Mouse (Mus musculus): ENCODE results near the gene Ccdc65. TPM values are rescaled to one million over a fixed set of nuclear protein-coding genes. Genes with fewer than 3 reads are reported as not detected.

Ccdc65 gene
- polyA plus RNA-seq, 1 experiment = 158 TPM

GRCm38 (mm10) chr15:98749093-98749492 is 41.1 kb downstream of the Ccdc65 start:
- Histone ChIP-seq H3K4me1 (ENCODE audit: control insufficient read depth, insufficient read depth, low read length) (no peaks in the 10 kb centered on the region; the same call in 1 of the 2 replicates), H3K27ac (ENCODE audit: control insufficient read depth, insufficient read depth, low read depth, low read length) (no peak overlapping the region), H3K4me3 (ENCODE audit: control insufficient read depth, low read depth, low read length) (no peak overlapping the region), H3K27me3 (ENCODE audit: control insufficient read depth, insufficient read depth, low read length) (no peaks in the 10 kb centered on the region), H3K36me3 (ENCODE audit: control insufficient read depth, insufficient read depth, low read length) (no peaks in the 10 kb centered on the region; the same call in 1 of the 2 replicates)
- TF ChIP-seq CTCF (IDR thresholded peaks at IDR 0.05; ENCODE audit: control insufficient read depth, insufficient read depth, insufficient replicate concordance, low read depth, low read length) = no peak
- TF ChIP-seq POLR2A (IDR thresholded peaks at IDR 0.05; ENCODE audit: control insufficient read depth, low read depth, low read length) = no peak

GRCm38 (mm10) chr15:98753021-98753423 is 45.0 kb downstream of the Ccdc65 start:
- 0 out of 2 replicates have a peak, but pooled peaks have one; percentile 14 for TF ChIP-seq POLR2A (IDR thresholded peaks at IDR 0.05; ENCODE audit: control insufficient read depth, low read depth, low read length)
- TF ChIP-seq CTCF (IDR thresholded peaks at IDR 0.05; ENCODE audit: control insufficient read depth, insufficient read depth, insufficient replicate concordance, low read depth, low read length) = no peak
- no peak overlapping the region for H3K27ac ChIP-seq (ENCODE audit: control insufficient read depth, insufficient read depth, low read depth, low read length)
- H3K27me3 ChIP-seq (ENCODE audit: control insufficient read depth, insufficient read depth, low read length) = no peaks in the 10 kb centered on the region
- no peaks in the 10 kb centered on the region; the same call in 1 of the 2 replicates for H3K36me3 ChIP-seq (ENCODE audit: control insufficient read depth, insufficient read depth, low read length)
- H3K4me1 ChIP-seq (ENCODE audit: control insufficient read depth, insufficient read depth, low read length) = no peaks in the 10 kb centered on the region; the same call in 1 of the 2 replicates
- H3K4me3 ChIP-seq (ENCODE audit: control insufficient read depth, low read depth, low read length) = no peak overlapping the region

DNA sequence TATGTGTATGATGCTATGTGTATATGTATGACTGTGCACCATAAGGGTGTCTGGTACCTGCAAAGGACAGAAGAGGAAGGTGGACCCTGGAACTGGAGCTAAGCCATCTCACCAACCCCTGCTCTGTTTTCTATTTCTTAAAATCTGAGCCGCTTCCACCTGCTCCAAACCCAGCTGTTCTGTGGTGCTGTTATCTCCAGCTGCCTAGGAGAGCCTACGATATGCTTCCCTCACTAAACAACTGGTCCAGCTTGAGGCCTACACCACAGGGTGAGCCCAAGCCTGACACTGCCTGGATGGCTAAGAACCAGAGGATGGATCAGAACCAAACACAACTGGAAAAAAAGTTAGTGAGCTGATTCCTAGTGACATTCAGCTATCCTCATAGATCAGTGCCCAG is 46.1 kb downstream of the Ccdc65 start:
- H3K27me3 ChIP-seq (ENCODE audit: control insufficient read depth, insufficient read depth, low read length) = no peaks in the 10 kb centered on the region
- no peaks in the 10 kb centered on the region; the same call in 1 of the 2 replicates for H3K36me3 ChIP-seq (ENCODE audit: control insufficient read depth, insufficient read depth, low read length)
- H3K27ac ChIP-seq (ENCODE audit: control insufficient read depth, insufficient read depth, low read depth, low read length) = no peak overlapping the region
- no peaks in the 10 kb centered on the region; the same call in 1 of the 2 replicates for H3K4me1 ChIP-seq (ENCODE audit: control insufficient read depth, insufficient read depth, low read length)
- no peak for TF ChIP-seq CTCF (IDR thresholded peaks at IDR 0.05; ENCODE audit: control insufficient read depth, insufficient read depth, insufficient replicate concordance, low read depth, low read length)
- TF ChIP-seq POLR2A (IDR thresholded peaks at IDR 0.05; ENCODE audit: control insufficient read depth, low read depth, low read length) = no peak
- no peak overlapping the region for H3K4me3 ChIP-seq (ENCODE audit: control insufficient read depth, low read depth, low read length)

GRCm38 (mm10) chr15:98762201-98762621 is 54.2 kb downstream of the Ccdc65 start:
- TF ChIP-seq CTCF (IDR thresholded peaks at IDR 0.05; ENCODE audit: control insufficient read depth, insufficient read depth, insufficient replicate concordance, low read depth, low read length) = no peak
- TF ChIP-seq POLR2A (IDR thresholded peaks at IDR 0.05; ENCODE audit: control insufficient read depth, low read depth, low read length) = no peak
- H3K4me1 ChIP-seq (ENCODE audit: control insufficient read depth, insufficient read depth, low read length) = peaks cover 3% of the 10 kb centered on the region
- peak overlapping the region; percentile 2; the same call in 1 of the 2 replicates for H3K27ac ChIP-seq (ENCODE audit: control insufficient read depth, insufficient read depth, low read depth, low read length)
- no peaks in the 10 kb centered on the region for H3K36me3 ChIP-seq (ENCODE audit: control insufficient read depth, insufficient read depth, low read length)
- H3K4me3 ChIP-seq (ENCODE audit: control insufficient read depth, low read depth, low read length) = peak overlapping the region; percentile 87
- no peaks in the 10 kb centered on the region for H3K27me3 ChIP-seq (ENCODE audit: control insufficient read depth, insufficient read depth, low read length)

DNA sequence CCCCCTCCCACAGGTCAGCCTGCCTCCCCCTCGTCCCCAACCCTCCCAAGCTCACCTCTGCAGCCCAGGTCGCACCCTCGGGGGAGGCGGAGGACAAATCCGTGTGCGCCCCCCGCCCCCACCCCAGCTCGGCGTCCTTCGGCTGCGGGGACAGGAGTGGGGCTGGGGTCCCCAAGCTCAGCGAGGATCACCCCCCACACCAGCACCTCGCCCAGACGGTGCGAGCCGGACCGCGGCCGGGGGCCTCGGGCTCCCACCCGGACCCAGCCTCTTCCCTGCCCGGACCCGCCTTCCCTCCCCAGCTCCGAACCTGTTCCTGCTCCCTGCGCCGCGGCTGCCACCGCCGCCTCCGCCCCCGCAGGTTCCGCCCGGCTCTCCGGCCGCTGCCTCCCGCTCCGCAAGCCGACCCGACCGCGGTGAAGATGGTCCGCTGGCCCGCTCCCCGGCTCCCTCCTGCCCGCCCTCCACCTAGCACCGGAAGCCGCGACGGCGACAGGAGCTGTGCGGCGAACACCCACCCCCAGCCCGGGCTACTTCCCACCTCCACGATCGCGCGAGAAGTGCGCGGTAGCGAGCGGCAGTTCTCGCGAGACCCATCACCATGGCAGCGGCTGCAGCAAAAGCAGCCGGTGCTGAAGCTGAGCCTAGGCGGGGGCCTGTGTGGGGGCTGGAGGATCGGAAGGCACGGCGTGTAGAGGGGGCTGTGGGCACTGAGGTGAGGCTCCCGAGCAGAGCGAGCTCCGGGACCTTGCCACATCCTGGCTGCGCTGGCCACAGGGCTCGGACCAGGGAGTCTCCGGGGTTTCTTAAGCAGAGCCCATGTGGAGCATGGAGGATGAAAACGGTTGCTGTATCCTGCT is 54.9 kb downstream of the Ccdc65 start, which contains the start of gene Arf3:
Gene Arf3, minus strand, starts transcription at position 545 of the 860 bp plus-strand sequence.
- H3K27ac ChIP-seq (ENCODE audit: control insufficient read depth, insufficient read depth, low read depth, low read length) = peak within 1 kb of the TSS; percentile 68
- peak within 1 kb of the TSS; percentile 87 for H3K4me3 ChIP-seq (ENCODE audit: control insufficient read depth, low read depth, low read length)
- no peaks in the 10 kb centered on the region for H3K36me3 ChIP-seq (ENCODE audit: control insufficient read depth, insufficient read depth, low read length)
- peaks cover 3% of the 10 kb centered on the region for H3K4me1 ChIP-seq (ENCODE audit: control insufficient read depth, insufficient read depth, low read length)
- H3K27me3 ChIP-seq (ENCODE audit: control insufficient read depth, insufficient read depth, low read length) = no peaks in the 10 kb centered on the region
- TF ChIP-seq POLR2A (IDR thresholded peaks at IDR 0.05; ENCODE audit: control insufficient read depth, low read depth, low read length) (peak; percentile 95), CTCF (IDR thresholded peaks at IDR 0.05; ENCODE audit: control insufficient read depth, insufficient read depth, insufficient replicate concordance, low read depth, low read length) (no peak)

DNA sequence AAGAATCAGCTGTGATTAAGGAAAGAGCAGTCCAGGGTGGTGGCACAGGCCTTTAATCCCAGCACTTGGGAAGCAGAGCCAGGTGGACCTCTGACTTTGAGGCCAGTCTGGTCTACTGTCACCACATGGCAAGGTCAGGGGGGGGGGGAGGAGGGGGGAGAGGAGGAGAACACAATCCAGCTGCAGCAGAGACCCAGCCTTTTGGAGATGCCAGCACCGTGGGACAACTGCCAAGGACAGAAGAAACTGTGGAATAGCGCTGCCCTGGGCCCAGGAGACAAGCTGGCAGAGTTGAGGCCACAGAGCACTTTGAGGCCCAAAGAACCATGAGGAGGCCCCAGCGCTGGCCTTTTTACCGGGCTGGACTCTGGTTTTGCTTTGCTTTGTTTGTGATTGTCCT is 57.9 kb downstream of the Ccdc65 start:
- Histone ChIP-seq H3K4me3 (ENCODE audit: control insufficient read depth, low read depth, low read length) (no peak overlapping the region), H3K4me1 (ENCODE audit: control insufficient read depth, insufficient read depth, low read length) (peaks cover 3% of the 10 kb centered on the region), H3K27ac (ENCODE audit: control insufficient read depth, insufficient read depth, low read depth, low read length) (no peak overlapping the region), H3K27me3 (ENCODE audit: control insufficient read depth, insufficient read depth, low read length) (no peaks in the 10 kb centered on the region), H3K36me3 (ENCODE audit: control insufficient read depth, insufficient read depth, low read length) (no peaks in the 10 kb centered on the region)
- TF ChIP-seq POLR2A (IDR thresholded peaks at IDR 0.05; ENCODE audit: control insufficient read depth, low read depth, low read length) (no peak), CTCF (IDR thresholded peaks at IDR 0.05; ENCODE audit: control insufficient read depth, insufficient read depth, insufficient replicate concordance, low read depth, low read length) (no peak)

DNA sequence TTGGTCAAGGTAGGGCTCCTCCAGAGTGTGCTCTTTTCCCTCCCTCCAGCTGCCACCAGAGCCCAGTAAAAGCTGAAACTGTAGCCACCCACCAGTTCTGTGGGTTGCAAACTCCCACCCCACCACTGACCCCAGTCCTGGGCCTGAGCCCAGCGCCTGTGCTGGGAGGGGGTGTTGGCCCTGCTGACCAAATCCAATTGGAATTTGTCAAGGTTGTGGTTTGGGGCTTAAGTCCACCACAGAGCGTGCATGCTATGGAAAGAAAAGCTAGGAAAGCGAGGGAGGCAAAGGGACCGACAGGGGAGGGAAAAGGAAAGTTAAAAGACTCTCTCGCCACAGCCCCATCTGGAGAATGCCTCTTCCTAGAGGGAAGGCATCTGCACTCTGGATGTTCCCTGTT is 60.3 kb downstream of the Ccdc65 start:
- no peaks in the 10 kb centered on the region for H3K36me3 ChIP-seq (ENCODE audit: control insufficient read depth, insufficient read depth, low read length)
- H3K4me1 ChIP-seq (ENCODE audit: control insufficient read depth, insufficient read depth, low read length) = peaks cover 9% of the 10 kb centered on the region
- no peak overlapping the region for H3K4me3 ChIP-seq (ENCODE audit: control insufficient read depth, low read depth, low read length)
- H3K27me3 ChIP-seq (ENCODE audit: control insufficient read depth, insufficient read depth, low read length) = no peaks in the 10 kb centered on the region
- H3K27ac ChIP-seq (ENCODE audit: control insufficient read depth, insufficient read depth, low read depth, low read length) = no peak overlapping the region
- no peak for TF ChIP-seq CTCF (IDR thresholded peaks at IDR 0.05; ENCODE audit: control insufficient read depth, insufficient read depth, insufficient replicate concordance, low read depth, low read length)
- TF ChIP-seq POLR2A (IDR thresholded peaks at IDR 0.05; ENCODE audit: control insufficient read depth, low read depth, low read length) = no peak

Data from testis, adult 2 months (tissue).